Mouse (Mus musculus) 416B (cell line): Measurements from ENCODE around the gene Gm17268.

Experiments used
- DNase-seq: peaks from one replicate; pipeline ENCODE4 v3.0.0; 2011; ENCODE audit warnings: low read depth

Gm17268 gene

GRCm38 (mm10) chr11:82032136-82032535 lies 6.2 kb downstream of the Gm17268 start:
- DNase-seq, result no peak

- DNase-seq, result no peak
Measured at GRCm38 (mm10) chr11:82030171-82030570, 8.2 kb downstream of the Gm17268 start.

GRCm38 (mm10) chr11:82023769-82024168 lies 14.6 kb downstream of the Gm17268 start:
- peak; percentile 83 for DNase-seq

GRCm38 (mm10) chr11:82022504-82023056 lies 15.8 kb downstream of the Gm17268 start:
- no peak for DNase-seq

GRCm38 (mm10) chr11:82021406-82021805 lies 17.0 kb downstream of the Gm17268 start:
- peak; percentile 39 for DNase-seq

- DNase-seq, result peak; percentile 42
Measured at GRCm38 (mm10) chr11:82019793-82020192, 18.6 kb downstream of the Gm17268 start.

GRCm38 (mm10) chr11:82019389-82019788 lies 19.0 kb downstream of the Gm17268 start:
- DNase-seq, result no peak

- peak; percentile 26 for DNase-seq
Measured at GRCm38 (mm10) chr11:82016181-82016780, 22.1 kb downstream of the Gm17268 start.

- peak; percentile 89 for DNase-seq
Measured at GRCm38 (mm10) chr11:82015066-82015465, 23.3 kb downstream of the Gm17268 start.

- no peak for DNase-seq
Measured at GRCm38 (mm10) chr11:82013756-82014155, 24.6 kb downstream of the Gm17268 start.

GRCm38 (mm10) chr11:82011411-82012193 lies 26.8 kb downstream of the Gm17268 start:
- no peak for DNase-seq

GRCm38 (mm10) chr11:82010115-82010514 lies 28.2 kb downstream of the Gm17268 start:
- no peak for DNase-seq

GRCm38 (mm10) chr11:82006796-82007423 lies 31.5 kb downstream of the Gm17268 start:
- peak; percentile 96 for DNase-seq

- DNase-seq, result peak; percentile 80
Measured at GRCm38 (mm10) chr11:82004810-82005209, 33.6 kb downstream of the Gm17268 start.

GRCm38 (mm10) chr11:82000581-82000980 lies 37.8 kb downstream of the Gm17268 start:
- DNase-seq, result no peak

- DNase-seq, result no peak
Measured at GRCm38 (mm10) chr11:81999469-81999868, 38.9 kb downstream of the Gm17268 start.

- peak; percentile 42 for DNase-seq
Measured at GRCm38 (mm10) chr11:81998646-81999045, 39.7 kb downstream of the Gm17268 start.

GRCm38 (mm10) chr11:81997085-81997484 lies 41.3 kb downstream of the Gm17268 start:
- peak; percentile 73 for DNase-seq

- peak; percentile 83 for DNase-seq
Measured at GRCm38 (mm10) chr11:81996172-81996841, 42.1 kb downstream of the Gm17268 start.

- DNase-seq, result peak; percentile 82
Measured at GRCm38 (mm10) chr11:81983146-81983545, 55.2 kb downstream of the Gm17268 start.

- no peak for DNase-seq
Measured at GRCm38 (mm10) chr11:81982191-81982590, 56.2 kb downstream of the Gm17268 start.
